Mouse (Mus musculus): ENCODE measurements around the gene Klhl7. TPM values are rescaled to one million over a fixed set of nuclear protein-coding genes. Genes with fewer than 3 reads are reported as not detected.

The Klhl7 gene
- polyA plus RNA-seq (2015; fragmentation: Nextera tagmentation; extraction: Ambion mirVana) = 43.3 and 44.8 TPM in 2 replicates

DNA sequence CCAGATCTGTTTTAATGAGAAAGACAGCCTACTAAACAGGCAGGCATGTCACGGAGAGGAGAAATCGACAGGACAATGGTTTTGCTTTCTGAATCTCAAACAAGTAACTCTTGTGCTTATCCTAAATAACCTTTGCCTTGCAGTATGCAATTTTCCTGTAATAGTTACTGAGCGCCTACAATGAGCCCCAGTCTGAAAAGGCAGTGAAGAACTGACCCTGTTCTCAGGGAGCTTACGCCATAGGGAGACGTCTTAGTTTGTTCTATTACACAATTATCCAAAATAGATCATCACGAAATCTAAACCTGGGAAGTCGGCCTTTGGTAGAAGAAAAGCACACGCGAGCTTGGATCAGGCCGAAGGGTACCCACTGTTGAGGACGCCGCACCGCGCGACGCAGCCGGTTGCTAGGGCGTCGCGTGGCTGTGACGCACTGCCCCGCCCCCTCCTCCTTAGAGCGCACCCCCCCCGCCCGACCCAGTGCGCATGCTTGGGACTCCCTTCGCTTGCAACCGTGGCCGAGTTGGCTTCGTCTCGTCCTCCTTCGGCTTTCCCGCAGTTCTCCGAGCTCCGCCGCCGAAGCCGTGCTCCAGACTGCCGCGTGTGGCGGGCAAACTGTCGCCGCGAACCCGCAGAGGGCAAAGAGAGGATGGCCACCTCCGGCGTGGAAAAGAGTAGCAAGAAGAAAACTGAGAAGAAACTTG lies at the start of gene Klhl7:
Klhl7 (plus strand) TSS at position 500 of the 704 bp plus-strand sequence.
- Histone ChIP-seq H3K27ac (peak within 1 kb of the TSS; percentile 94), H3K9me3 (replicated peaks) (no peaks in the 10 kb centered on the region), H3K4me2 (peak within 1 kb of the TSS; percentile 74), H3K4me1 (replicated peaks) (peaks cover 9% of the 10 kb centered on the region), H3K4me3 (peak within 1 kb of the TSS; percentile 72), H3K36me3 (no peaks in the 10 kb centered on the region), H3K27me3 (no peaks in the 10 kb centered on the region), H3K9ac (peak within 1 kb of the TSS; percentile 87)
- peak; percentile 93 for ATAC-seq (replicated peaks; ENCODE audit: insufficient number of reproducible peaks, insufficient read depth, low FRiP score, low read depth)
- WGBS = 2% methylated on average over 47 of the region's 47 CpGs

DNA sequence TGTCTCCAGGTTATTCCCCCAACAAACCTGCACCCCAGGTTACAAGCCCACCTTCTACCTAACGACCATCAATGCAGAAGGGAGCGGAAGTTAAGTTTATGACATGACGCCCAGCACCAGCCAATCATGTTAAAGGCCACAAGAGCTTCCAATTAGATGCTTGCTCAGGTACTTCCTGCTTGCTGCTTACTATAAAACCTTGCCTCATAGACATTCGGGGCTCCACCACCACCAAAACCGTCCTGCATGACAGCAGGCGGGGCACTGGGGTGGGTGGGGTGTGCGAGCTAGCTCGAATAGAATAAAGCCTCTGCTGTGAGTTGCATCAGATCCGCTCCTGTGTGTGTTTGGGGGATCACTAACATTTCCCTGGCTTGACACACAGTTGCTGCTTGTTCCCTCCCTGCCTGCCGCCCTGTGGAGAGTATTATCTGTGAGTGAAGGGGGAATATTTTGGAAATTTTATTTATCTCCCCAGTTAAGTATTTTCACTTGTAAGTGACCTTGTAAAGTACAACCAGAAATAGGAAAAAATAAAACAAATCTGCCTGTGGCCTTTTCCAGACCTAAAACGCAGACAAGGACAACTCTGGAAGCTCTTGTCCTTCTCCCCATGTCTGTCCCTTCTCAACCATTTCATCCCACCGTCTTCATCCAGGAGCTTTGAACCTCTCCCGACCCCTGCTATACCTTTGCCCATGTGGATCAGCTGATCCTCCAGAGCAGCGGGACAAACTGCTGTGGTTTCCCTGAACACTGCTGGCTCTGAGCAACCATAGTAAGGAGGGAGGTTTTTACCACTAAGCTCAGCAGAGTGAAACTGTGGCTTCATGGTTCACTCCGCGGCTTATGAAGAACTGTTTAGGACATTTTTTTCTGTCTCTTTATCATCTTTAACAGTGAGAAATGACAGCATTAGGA lies 48.4 kb upstream of the Klhl7 start:
- Histone ChIP-seq H3K27me3 (no peaks in the 10 kb centered on the region), H3K27ac (peak overlapping the region; percentile 88), H3K36me3 (no peaks in the 10 kb centered on the region), H3K4me2 (no peak overlapping the region), H3K9me3 (replicated peaks) (no peaks in the 10 kb centered on the region), H3K4me1 (replicated peaks) (peaks cover 36% of the 10 kb centered on the region), H3K4me3 (no peak overlapping the region), H3K9ac (no peak overlapping the region)
- ATAC-seq (replicated peaks; ENCODE audit: insufficient number of reproducible peaks, insufficient read depth, low FRiP score, low read depth) = no peak
- WGBS = 54% methylated on average over 16 of the region's 16 CpGs

DNA sequence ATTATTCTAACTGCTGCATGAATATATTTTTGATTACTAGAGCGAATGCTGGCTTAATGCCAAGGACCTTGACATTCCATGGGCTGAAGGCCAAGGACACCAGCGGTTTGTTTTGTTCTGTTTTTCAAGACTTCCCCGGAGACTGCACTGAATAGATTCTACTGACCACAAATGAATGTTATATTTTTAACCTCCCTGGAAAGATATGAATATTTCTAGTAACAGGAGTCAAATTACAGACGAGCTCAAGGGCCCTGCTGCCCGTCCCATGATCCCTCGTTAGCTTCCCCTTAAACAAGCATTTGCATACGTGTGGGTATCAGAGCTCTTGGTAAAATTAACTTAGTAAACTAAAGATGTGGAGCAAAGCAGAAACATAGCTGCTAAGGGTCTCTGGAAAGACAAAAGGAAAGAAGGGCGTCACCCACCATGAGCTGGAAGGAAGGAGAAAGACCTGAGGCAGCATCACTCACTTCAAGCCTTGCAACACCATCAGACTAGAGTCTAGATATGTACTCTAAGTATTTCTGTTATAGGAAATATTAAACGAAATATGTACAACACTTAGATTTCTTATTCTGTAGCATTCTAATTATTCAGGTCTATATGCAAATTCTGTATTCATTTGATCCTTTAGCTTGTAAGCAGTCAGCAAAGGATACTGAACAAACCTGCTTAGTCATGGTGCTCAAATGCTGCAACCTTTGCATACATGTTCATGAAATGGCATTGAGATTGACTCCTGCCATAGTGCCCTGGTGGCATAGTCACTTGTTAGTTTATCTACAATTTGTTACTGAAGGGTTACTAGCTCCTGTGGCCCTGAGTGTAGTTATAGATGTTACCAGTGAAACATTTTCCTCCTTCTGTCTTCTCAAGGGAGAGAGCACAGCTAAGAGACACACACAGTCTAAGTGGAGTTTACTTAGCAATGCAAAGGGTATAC lies 46.9 kb upstream of the Klhl7 start:
- H3K27ac ChIP-seq = peak overlapping the region; percentile 85
- H3K4me3 ChIP-seq = no peak overlapping the region
- H3K9me3 ChIP-seq (replicated peaks) = no peaks in the 10 kb centered on the region
- H3K36me3 ChIP-seq = no peaks in the 10 kb centered on the region
- no peak overlapping the region for H3K9ac ChIP-seq
- H3K27me3 ChIP-seq = no peaks in the 10 kb centered on the region
- peak overlapping the region; percentile 40 for H3K4me2 ChIP-seq
- ATAC-seq (replicated peaks; ENCODE audit: insufficient number of reproducible peaks, insufficient read depth, low FRiP score, low read depth) = peak; percentile 83
- peaks cover 23% of the 10 kb centered on the region for H3K4me1 ChIP-seq (replicated peaks)
- 20% methylated on average over 9 of the region's 9 CpGs for WGBS

DNA sequence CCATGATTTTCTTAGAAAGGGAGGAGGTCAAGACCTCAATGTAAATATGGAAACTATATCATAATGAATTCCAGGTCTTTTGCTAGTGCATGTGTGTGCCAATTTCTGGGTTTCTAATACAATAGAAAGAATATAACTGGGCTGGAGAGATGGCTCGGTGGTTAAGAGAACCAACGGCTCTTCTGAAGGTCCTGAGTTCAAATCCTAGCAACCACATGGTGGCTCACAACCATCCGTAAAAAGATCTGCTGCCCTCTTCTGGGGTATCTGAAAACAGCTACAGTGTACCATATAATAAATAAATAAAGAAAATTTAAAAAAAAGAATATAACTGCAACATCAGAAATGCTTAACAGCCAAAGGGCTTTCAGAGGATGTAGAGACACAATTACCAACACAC lies 46.0 kb upstream of the Klhl7 start:
- Histone ChIP-seq H3K4me3 (no peak overlapping the region), H3K4me1 (replicated peaks) (peaks cover 19% of the 10 kb centered on the region), H3K36me3 (no peaks in the 10 kb centered on the region), H3K9me3 (replicated peaks) (no peaks in the 10 kb centered on the region), H3K27me3 (no peaks in the 10 kb centered on the region), H3K4me2 (no peak overlapping the region), H3K27ac (peak overlapping the region; percentile 85), H3K9ac (no peak overlapping the region)
- 92% methylated on average over 3 of the region's 3 CpGs for whole genome bisulfite sequencing
- no peak for ATAC-seq (replicated peaks; ENCODE audit: insufficient number of reproducible peaks, insufficient read depth, low FRiP score, low read depth)

DNA sequence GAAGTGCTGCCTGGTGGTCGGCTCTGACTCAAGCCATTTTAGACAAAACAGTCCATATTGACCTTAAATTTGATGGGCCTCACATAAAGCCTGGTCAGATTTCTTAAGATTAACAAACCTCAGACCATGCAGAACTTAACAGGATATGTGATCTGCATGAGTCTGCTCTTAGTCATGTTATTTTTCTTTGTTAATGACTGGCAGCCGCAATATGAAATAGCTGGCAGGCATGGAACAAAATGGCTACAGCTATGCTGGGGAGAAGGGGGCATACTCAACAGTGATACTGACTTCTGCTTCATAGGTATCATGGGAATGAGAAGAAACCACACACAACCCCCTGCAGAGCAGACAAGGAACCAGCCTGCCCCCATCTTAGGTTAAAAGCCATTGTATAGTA lies 43.5 kb upstream of the Klhl7 start:
- Histone ChIP-seq H3K4me2 (no peak overlapping the region), H3K9ac (no peak overlapping the region), H3K9me3 (replicated peaks) (no peaks in the 10 kb centered on the region), H3K27ac (no peak overlapping the region), H3K4me3 (no peak overlapping the region), H3K4me1 (replicated peaks) (peaks cover 16% of the 10 kb centered on the region), H3K27me3 (no peaks in the 10 kb centered on the region), H3K36me3 (no peaks in the 10 kb centered on the region)
- no peak for ATAC-seq (replicated peaks; ENCODE audit: insufficient number of reproducible peaks, insufficient read depth, low FRiP score, low read depth)
- 86% methylated on average over 2 of the region's 2 CpGs for WGBS

DNA sequence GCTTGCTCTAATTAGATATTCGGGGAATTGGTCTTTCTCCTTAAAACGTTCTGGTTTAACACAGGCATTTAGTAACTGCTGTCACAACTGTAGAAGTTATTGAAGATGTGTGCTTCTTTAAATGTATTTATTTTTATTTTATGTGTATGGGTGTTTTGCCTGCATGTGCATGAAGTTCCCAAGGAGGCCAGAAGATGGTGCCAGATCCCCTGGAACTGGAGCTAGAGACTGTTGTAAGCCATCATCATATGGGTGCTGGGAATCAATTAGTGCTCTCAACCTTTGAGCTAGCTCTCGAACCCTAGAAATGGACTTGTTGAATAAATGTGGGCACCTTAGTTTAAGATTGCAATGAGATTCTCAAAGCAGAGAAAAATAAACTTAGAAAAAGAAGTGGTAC lies 42.8 kb upstream of the Klhl7 start:
- H3K4me3 ChIP-seq = no peak overlapping the region
- H3K27me3 ChIP-seq = no peaks in the 10 kb centered on the region
- no peaks in the 10 kb centered on the region for H3K9me3 ChIP-seq (replicated peaks)
- no peak overlapping the region for H3K4me2 ChIP-seq
- WGBS = 72% methylated on average over 3 of the region's 3 CpGs
- ATAC-seq (replicated peaks; ENCODE audit: insufficient number of reproducible peaks, insufficient read depth, low FRiP score, low read depth) = no peak
- H3K27ac ChIP-seq = no peak overlapping the region
- no peak overlapping the region for H3K9ac ChIP-seq
- no peaks in the 10 kb centered on the region for H3K36me3 ChIP-seq
- H3K4me1 ChIP-seq (replicated peaks) = peaks cover 11% of the 10 kb centered on the region

DNA sequence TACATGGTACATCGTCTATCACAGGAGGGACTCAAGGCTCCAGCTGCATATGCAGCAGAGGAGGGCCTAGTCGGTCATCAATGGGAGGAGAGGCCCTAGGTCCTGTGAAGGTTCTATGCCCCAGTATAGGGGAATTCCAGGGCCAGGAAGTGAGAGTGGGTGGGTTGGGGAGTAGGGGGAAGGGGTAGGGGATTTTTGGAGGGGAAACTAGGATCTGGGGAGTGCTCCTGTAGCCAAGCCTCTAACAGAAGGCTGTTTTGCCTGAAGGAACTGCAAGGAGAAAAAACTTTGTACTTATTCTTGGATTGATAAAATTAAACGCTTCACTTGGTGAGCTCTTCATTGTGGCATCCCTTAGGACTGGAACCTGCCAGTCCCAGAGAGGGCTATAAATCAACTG lies 39.5 kb upstream of the Klhl7 start:
- Histone ChIP-seq H3K27ac (no peak overlapping the region), H3K4me2 (no peak overlapping the region), H3K9ac (no peak overlapping the region), H3K36me3 (no peaks in the 10 kb centered on the region), H3K9me3 (replicated peaks) (no peaks in the 10 kb centered on the region), H3K4me1 (replicated peaks) (no peaks in the 10 kb centered on the region), H3K27me3 (no peaks in the 10 kb centered on the region), H3K4me3 (no peak overlapping the region)
- no peak for ATAC-seq (replicated peaks; ENCODE audit: insufficient number of reproducible peaks, insufficient read depth, low FRiP score, low read depth)
- 60% methylated on average over 3 of the region's 3 CpGs for WGBS

DNA sequence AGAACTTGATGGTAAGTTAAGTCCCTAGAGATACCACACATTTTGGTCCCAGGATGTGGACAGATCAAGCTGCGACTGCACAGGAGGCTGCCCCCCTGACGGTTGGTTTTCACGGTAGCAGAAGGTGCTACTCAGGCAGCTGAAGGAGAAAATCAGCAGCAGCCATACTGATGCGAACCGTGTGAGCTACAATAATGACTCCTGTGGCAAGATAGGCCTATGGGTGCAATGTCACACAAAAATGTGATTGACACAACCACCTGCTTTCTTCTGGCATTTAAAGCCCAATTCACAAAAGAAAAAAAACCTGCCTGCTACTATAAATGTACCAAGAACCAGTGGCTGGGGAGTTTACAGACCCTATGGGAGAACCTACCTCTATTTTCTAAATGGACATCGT lies 37.4 kb upstream of the Klhl7 start:
- 78% methylated on average over 6 of the region's 6 CpGs for WGBS
- ATAC-seq (replicated peaks; ENCODE audit: insufficient number of reproducible peaks, insufficient read depth, low FRiP score, low read depth) = no peak
- H3K4me2 ChIP-seq = no peak overlapping the region

DNA sequence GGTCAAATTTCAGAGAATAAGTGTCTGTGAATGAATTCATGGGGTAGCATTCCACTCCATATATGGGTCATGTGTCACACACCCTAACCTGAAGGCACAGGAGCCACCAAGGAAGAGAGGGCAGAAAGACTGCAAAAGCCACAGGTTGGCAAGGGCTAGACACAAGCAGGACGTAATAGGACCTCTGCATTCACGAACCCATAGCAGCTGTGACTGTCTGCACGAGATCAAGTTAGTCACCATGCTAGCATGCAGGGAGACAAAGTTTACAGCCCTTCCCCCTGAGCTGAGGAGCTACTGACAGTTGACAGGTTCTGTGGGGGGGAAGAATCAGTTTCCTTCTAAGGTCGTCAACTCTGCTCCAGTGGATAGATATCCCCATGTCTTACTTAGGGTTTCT lies 36.9 kb upstream of the Klhl7 start:
- Histone ChIP-seq H3K4me3 (no peak overlapping the region), H3K4me2 (no peak overlapping the region), H3K9ac (no peak overlapping the region), H3K27me3 (no peaks in the 10 kb centered on the region), H3K27ac (no peak overlapping the region), H3K36me3 (no peaks in the 10 kb centered on the region), H3K4me1 (replicated peaks) (no peaks in the 10 kb centered on the region), H3K9me3 (replicated peaks) (no peaks in the 10 kb centered on the region)
- WGBS = 60% methylated on average over 4 of the region's 4 CpGs
- no peak for ATAC-seq (replicated peaks; ENCODE audit: insufficient number of reproducible peaks, insufficient read depth, low FRiP score, low read depth)

More for the DNA sequence above, 37.4 kb upstream of the Klhl7 start:
- H3K4me3 ChIP-seq = no peak overlapping the region
- no peaks in the 10 kb centered on the region for H3K9me3 ChIP-seq (replicated peaks)
- H3K36me3 ChIP-seq = no peaks in the 10 kb centered on the region
- H3K4me1 ChIP-seq (replicated peaks) = no peaks in the 10 kb centered on the region
- H3K27ac ChIP-seq = no peak overlapping the region
- H3K9ac ChIP-seq = no peak overlapping the region
- no peaks in the 10 kb centered on the region for H3K27me3 ChIP-seq

DNA sequence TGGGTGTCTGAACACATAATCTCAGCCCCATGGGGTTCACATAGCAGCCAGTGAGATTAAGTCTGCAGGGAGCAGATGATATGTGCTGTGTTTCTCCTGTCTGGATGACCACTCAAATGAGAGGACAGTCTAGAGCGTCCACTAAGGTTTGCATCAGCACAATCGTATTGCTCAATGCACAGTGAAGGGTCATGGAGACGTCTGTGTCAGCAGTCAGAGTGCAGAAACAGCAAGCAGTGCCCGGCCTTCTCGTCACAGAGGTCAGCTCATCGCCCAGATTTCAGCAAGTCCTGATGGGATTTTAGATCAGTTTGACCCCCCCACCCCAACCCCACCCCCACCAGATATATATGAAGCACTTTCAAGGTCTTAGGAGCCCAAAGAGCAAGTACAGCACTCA lies 31.4 kb upstream of the Klhl7 start:
- H3K9me3 ChIP-seq (replicated peaks) = no peaks in the 10 kb centered on the region
- no peaks in the 10 kb centered on the region; the same call in 1 of the 2 replicates for H3K4me1 ChIP-seq (replicated peaks)
- no peaks in the 10 kb centered on the region for H3K36me3 ChIP-seq
- no peak overlapping the region for H3K9ac ChIP-seq
- no peaks in the 10 kb centered on the region for H3K27me3 ChIP-seq
- H3K4me3 ChIP-seq = no peak overlapping the region
- ATAC-seq (replicated peaks; ENCODE audit: insufficient number of reproducible peaks, insufficient read depth, low FRiP score, low read depth) = no peak
- H3K4me2 ChIP-seq = no peak overlapping the region
- no peak overlapping the region for H3K27ac ChIP-seq
- WGBS = 64% methylated on average over 6 of the region's 6 CpGs

DNA sequence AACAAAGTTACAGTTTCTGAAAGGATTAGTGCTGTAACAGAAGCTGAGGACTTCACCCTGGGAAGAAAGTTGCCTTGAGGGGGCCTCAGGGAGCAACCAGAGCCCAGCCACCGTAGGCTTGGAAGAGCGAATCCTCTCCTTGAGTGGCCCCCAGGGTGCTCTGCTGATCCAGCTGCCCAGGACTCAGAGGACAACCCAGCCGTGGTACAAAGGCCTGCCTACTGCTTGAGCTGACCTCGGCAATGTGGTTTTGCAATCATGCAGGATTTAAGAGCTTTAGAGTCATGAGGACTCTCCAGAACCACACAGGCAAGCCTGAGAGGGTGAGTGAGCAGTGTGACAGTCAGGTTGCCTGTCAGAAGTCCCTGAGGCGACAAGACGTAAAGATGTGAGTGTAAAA lies 28.4 kb upstream of the Klhl7 start:
- Histone ChIP-seq H3K4me1 (replicated peaks) (peaks cover under 1% of the 10 kb centered on the region), H3K27me3 (no peaks in the 10 kb centered on the region), H3K9me3 (replicated peaks) (no peaks in the 10 kb centered on the region), H3K4me3 (no peak overlapping the region), H3K27ac (peak overlapping the region; percentile 6), H3K36me3 (no peaks in the 10 kb centered on the region), H3K9ac (no peak overlapping the region), H3K4me2 (no peak overlapping the region)
- ATAC-seq (replicated peaks; ENCODE audit: insufficient number of reproducible peaks, insufficient read depth, low FRiP score, low read depth) = no peak
- 62% methylated on average over 6 of the region's 6 CpGs for WGBS

All from heart, embryonic 15.5 days (tissue).